Mouse (Mus musculus) gastrocnemius, postnatal 14 days (tissue): ENCODE measurements around the gene Sumo2. TPM values are rescaled to one million over a fixed set of nuclear protein-coding genes. Genes with fewer than 3 reads are reported as not detected.

Experiments
- total RNA-seq, 2 experiments: library from RNA; stranded (reverse); gene quantifications; 2 replicates each; pipeline ENCODE4 v1.2.3; 2021

The Sumo2 gene
- total RNA-seq, 2 experiments from 2014 or later = 121 to 143 TPM

Other genes starting within 250 kb of the Sumo2 start
- 1 to 10 TPM; 1.6 to 1.7 TPM for gene Fads6, start 238.6 kb downstream of the Sumo2 start, total RNA-seq
- not detected for gene Otop2, start 229.1 kb downstream of the Sumo2 start, total RNA-seq
- gene Ush1g, start 214.2 kb downstream of the Sumo2 start, total RNA-seq = under 1 TPM; 0.25 to 0.73 TPM
- not detected for gene Otop3, start 201.5 kb downstream of the Sumo2 start, total RNA-seq
- gene Hid1, start 168.5 kb downstream of the Sumo2 start, total RNA-seq = 1 to 10 TPM; 2.9 to 4.3 TPM
- 1 to 10 TPM; 4.8 to 8.3 TPM for gene Cdr2l, start 154.4 kb downstream of the Sumo2 start, total RNA-seq
- 100 to 1,000 TPM; 103 to 107 TPM for gene Mrpl58, start 132.5 kb downstream of the Sumo2 start, total RNA-seq
- gene Atp5h, start 116.3 kb downstream of the Sumo2 start, total RNA-seq = 1,000 to 10,000 TPM; 1,042 to 1,140 TPM
- gene Kctd2, start 116.1 kb downstream of the Sumo2 start, total RNA-seq = 10 to 100 TPM; 12.8 to 15.5 TPM
- gene Trim80, start 95.7 kb downstream of the Sumo2 start, total RNA-seq = not detected
- gene Slc16a5, start 73.8 kb downstream of the Sumo2 start, total RNA-seq = not detected
- gene Armc7, start 60.6 kb downstream of the Sumo2 start, total RNA-seq = 1 to 10 TPM; 1.4 TPM
- gene Nt5c, start 44.4 kb downstream of the Sumo2 start, total RNA-seq = 10 to 100 TPM; 11.9 to 15.1 TPM
- 10 to 100 TPM; 84.9 to 97.5 TPM for gene Jpt1, start 21.9 kb downstream of the Sumo2 start, total RNA-seq
- 10 to 100 TPM; 14.7 to 18.9 TPM for gene Nup85, start 28.2 kb upstream of the Sumo2 start, total RNA-seq
- 10 to 100 TPM; 63.6 to 65.4 TPM for gene Mrps7, start 67.6 kb upstream of the Sumo2 start, total RNA-seq
- 10 to 100 TPM; 10.9 to 13.2 TPM for gene Gga3, start 67.8 kb upstream of the Sumo2 start, total RNA-seq
- 10 to 100 TPM; 35.7 to 42.9 TPM for gene Mif4gd, start 76.7 kb upstream of the Sumo2 start, total RNA-seq
- gene Slc25a19, start 92.0 kb upstream of the Sumo2 start, total RNA-seq = 10 to 100 TPM; 40.9 to 45.2 TPM
- gene Grb2, start 172.3 kb upstream of the Sumo2 start, total RNA-seq = 10 to 100 TPM; 76.5 to 93.9 TPM
- 10 to 100 TPM; 52.7 to 61.5 TPM for gene Tmem94, start 229.2 kb upstream of the Sumo2 start, total RNA-seq